Mouse (Mus musculus): ENCODE results near the gene Serpinf2.
"Not testable (repeated sequence)": the region's sequence is repeated elsewhere in the genome, so short reads cannot be mapped to it uniquely, and the experiment has no call there.

Gene Serpinf2

GRCm38 (mm10) chr11:75424459-75424858 is 14.9 kb downstream of the Serpinf2 start:
- DNase-seq: no peak

DNA sequence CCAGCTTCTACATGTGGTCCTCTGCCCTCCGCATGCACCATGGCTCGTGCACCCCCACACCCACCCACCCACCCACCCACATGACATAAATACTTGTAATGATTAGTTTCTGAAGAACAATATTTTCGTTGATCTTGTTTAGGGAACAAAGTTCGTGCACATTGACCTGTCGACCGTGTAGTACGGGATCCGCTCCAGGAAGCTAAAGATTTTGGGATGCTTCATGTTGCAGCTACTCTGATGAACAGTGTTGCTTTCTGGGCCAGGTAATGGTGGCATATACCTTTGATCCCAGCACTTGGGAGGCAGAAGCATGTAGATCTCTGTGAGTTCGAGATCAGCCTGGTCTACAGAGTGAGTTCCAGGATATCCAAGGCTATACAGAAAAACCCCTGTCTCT is 15.4 kb downstream of the Serpinf2 start:
- DNase-seq: no peak

DNA sequence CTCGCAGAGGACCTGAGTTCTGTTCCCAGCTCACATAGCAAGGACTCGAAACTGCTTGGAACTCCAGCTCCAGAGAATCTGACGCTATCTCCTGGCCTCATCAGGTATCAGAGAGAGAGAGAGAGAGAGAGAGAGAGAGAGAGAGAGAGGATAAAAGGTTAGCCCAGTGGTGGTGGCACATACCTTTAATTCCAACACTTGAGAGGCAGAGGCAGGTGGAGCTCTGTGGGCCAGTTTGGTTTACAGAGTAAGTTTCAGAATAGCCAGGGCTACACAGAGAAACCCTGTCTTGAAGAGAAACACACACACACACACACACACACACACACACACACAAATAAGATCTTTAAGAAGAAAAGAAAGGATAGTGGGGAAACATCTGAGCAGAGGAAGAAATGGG is 16.3 kb downstream of the Serpinf2 start:
- no peak for DNase-seq

- DNase-seq: no peak
These were observed 17.2 kb downstream of the Serpinf2 start, which contains the start of gene Serpinf1 for GRCm38 (mm10) chr11:75422013-75422792. Serpinf1 (minus strand) TSS chr11:75422701.

- DNase-seq: no peak
These were observed 17.9 kb downstream of the Serpinf2 start for GRCm38 (mm10) chr11:75421375-75422012.

- no peak for DNase-seq
These were observed 18.5 kb downstream of the Serpinf2 start for GRCm38 (mm10) chr11:75420810-75421374.

GRCm38 (mm10) chr11:75420037-75420436 is 19.4 kb downstream of the Serpinf2 start:
- DNase-seq: no peak

DNA sequence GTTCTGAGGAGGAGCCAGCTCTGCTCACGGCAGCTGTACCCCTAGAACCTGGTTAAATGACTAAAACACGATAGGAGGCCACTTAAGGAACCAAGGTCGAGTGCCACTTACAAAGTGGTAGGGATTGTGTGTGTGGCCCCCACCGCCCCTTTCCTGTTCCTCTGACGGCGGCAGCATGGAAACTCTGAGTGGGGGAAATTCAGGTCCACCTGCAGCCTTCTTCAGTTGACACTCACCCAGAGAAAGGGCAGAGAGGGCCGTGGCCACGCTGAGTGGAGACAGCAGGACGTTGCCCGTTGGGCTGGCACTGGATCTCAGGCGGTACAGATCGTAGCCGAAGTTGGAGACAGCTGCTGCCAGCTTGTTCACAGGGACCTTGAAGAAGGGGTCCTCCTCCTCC is 23.4 kb downstream of the Serpinf2 start:
- no peak for DNase-seq

DNA sequence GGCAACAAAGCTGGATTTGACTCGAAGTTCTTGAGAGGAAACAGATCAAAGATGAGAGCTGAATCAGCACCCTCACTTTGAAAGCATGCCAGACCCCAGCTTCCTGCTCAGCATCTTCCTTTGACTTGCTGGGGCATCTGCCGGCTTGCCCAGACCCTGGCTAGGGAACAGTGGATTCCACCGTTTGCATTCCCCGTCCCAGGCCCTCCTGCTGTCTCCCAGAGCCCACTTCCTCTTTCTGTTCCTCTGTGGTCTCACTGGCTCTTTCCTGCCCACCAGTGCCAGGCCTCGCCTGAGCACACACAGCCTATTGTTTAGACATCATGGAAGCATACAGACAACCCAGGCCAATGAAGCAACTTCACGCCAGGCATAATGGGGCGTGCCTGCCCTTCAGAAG is 24.3 kb downstream of the Serpinf2 start:
- no peak for DNase-seq

DNA sequence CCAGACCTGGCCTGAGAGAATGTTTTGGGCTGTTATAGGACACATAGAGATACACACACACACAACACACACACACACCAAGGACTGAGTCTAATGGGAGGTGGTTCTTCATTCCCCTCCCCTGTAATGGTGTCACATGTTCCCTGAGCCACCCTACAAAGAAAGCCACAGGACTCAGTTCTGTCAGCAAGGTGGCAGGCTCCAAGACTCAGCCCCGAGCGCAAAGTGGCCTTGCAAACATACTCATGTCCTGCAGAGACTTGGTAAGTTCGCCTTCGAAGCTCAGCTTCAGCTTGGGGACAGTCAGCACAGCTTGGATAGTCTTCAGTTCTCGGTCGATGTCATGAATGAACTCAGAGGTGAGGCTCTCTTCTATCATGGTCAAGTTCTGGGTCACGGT is 28.8 kb downstream of the Serpinf2 start:
- no peak for DNase-seq

DNA sequence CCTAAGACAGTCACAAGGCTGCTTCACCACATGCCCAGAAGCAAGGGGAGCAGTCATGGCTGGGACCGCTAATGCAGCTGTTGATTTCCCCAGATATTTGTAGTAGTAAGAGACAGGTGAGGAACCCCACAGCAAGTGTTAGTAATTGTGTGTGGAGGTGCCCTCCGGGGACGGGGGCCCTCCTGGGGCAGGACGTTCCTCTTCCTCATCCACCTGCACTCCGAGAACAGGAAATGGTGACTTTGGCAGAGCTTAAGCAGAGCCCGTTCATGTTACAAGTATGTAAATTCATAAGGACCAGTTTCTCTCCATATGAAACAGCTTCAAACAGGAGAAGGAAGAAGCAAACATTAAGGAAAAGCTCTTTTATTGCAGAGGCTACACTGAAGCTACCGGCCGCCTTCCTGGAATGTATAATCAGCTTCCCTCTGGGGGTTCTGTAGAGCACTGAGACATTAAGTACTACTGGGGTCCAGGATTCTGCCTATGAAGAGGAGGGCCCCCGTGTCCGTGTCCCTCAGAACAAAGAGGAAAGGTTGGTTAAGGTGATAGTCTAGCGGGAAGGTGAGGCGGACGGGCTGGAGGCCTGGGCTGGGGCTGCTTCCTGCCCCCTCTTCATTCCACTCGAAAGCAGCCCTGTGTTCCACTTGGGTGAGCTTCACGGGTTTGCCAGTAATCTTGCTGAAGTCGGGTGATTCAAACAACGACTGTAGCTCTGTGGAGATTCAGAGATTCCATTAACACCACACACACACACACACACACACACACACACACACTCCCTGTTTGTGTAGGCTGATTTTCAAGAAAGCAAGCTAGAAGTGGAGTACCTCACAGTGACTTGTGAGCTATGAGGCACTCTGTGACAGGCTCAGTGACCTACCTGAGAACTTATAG is 29.5 kb downstream of the Serpinf2 start:
- DNase-seq: peak; percentile 64

DNA sequence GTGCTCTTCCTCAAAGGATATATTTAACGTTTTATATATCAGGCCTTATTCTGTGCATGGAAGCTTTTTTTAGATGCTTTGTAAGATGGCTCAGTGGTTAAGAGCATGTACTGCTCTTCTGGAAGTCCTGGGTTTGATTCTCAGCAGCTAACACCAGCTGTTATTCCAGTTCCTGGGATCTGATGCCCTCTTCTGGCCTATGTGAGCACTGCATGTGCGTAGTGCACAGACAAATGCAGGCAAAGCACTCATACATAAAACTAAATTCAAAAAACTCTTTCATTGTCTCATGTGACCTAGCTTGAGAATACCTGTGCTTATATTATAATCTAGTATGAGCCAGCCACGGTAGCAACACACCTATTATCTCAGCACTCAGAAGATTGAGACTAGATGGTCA is 32.5 kb downstream of the Serpinf2 start:
- peak; percentile 68 for DNase-seq

- DNase-seq: no peak
These were observed 33.3 kb downstream of the Serpinf2 start for GRCm38 (mm10) chr11:75406104-75406503.

GRCm38 (mm10) chr11:75404801-75405200 is 34.6 kb downstream of the Serpinf2 start:
- DNase-seq: no peak

- DNase-seq: peak; percentile 36
These were observed 35.9 kb downstream of the Serpinf2 start for GRCm38 (mm10) chr11:75403301-75404052.

- DNase-seq: peak; percentile 68
These were observed 37.1 kb downstream of the Serpinf2 start for GRCm38 (mm10) chr11:75402271-75402690.

- no peak for DNase-seq
These were observed 39.3 kb downstream of the Serpinf2 start for GRCm38 (mm10) chr11:75400099-75400498.

DNA sequence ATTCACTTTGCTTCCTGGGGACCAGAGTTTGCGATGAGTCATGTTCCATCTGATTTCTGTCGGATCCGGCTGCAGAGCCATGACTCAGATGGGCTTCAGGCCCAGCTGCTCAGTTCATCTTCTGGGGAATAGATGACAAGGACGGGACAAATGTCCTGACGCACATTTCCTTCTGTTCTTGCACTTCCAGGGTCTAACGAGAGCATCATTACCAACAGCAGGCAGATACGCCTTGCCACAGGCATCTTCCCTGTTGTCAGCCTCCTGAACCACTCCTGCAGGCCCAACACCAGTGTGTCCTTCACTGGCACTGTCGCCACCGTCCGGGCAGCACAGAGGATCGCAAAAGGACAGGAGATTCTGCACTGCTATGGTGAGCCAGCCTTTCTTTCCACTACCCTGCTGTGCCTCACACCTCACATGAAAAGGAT is 40.0 kb downstream of the Serpinf2 start:
- no peak for DNase-seq

GRCm38 (mm10) chr11:75397452-75397851 is 41.9 kb downstream of the Serpinf2 start:
- DNase-seq: no peak

GRCm38 (mm10) chr11:75395611-75396010 is 43.8 kb downstream of the Serpinf2 start:
- no peak for DNase-seq

DNA sequence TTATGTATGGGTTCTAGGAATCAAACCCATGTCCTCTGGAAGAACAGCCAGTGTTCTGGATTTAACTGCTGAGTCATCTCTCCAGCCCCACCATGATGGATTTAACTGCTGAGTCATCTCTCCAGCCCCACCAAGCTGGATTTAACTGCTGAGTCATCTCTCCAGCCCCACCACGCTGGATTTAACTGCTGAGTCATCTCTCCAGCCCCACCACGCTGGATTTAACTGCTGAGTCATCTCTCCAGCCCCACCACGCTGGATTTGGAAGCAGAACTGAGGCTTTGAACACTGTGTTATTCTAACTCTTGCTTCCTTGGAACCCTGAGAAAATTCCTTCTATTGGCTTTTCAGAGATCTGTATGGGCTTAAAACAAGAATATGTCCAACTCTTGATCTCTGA is 55.9 kb downstream of the Serpinf2 start:
- not testable (repeated sequence) for DNase-seq
